Comparison of ENCODE assay signal across 35 mouse cellular contexts in genomic region chr4:46532511-46532910, GRCm38 (mm10).
"Had no signal": no experiment of that assay in that cellular context is flagged by ENCODE, and none has a peak within 500 bp of the region (broad histone marks: within the 10 kb centered on the region; RNA-seq: fewer than 3 reads in every experiment).

No protein-coding gene starts in this region.

- H3K36me3 ChIP-seq: heart, embryonic 12.5 days; heart, embryonic 13.5 days; heart, embryonic 15.5 days; hindbrain, embryonic 10.5 days; hindbrain, embryonic 12.5 days; hindbrain, embryonic 13.5 days; hindbrain, embryonic 15.5 days; intestine, embryonic 15.5 days; kidney, embryonic 15.5 days had no signal

- H3K4me2 ChIP-seq: heart, embryonic 11.5 days; heart, embryonic 12.5 days; heart, embryonic 13.5 days; heart, embryonic 15.5 days; hindbrain, embryonic 12.5 days; hindbrain, embryonic 13.5 days; hindbrain, embryonic 14.5 days; hindbrain, embryonic 15.5 days; intestine, embryonic 15.5 days; kidney, embryonic 15.5 days had no signal

- H3K9me3 ChIP-seq: heart, embryonic 12.5 days; heart, embryonic 13.5 days; heart, embryonic 15.5 days; hindbrain, embryonic 10.5 days; hindbrain, embryonic 12.5 days; hindbrain, embryonic 13.5 days; hindbrain, embryonic 15.5 days; intestine, embryonic 15.5 days; kidney, embryonic 15.5 days had no signal

- ATAC-seq: hindbrain, embryonic 16.5 days; hindbrain, postnatal 0 days; inflammation-experienced regulatory T-cells, adult 6 months; intestine, embryonic 15.5 days; intestine, embryonic 16.5 days; intestine, postnatal 0 days had no signal

- H3K4me3 ChIP-seq: heart, embryonic 12.5 days; heart, embryonic 13.5 days; heart, embryonic 15.5 days; hindbrain, embryonic 10.5 days; hindbrain, embryonic 12.5 days; hindbrain, embryonic 13.5 days; hindbrain, embryonic 15.5 days; intestine, embryonic 15.5 days; kidney, embryonic 15.5 days; layer of hippocampus, adult 2 months; left cerebral cortex, adult 2 months had no signal

- DNase-seq: heart, postnatal 10 days; heart, postnatal 14 days; heart, postnatal 36 days; heart, postnatal 4 days; kidney, adult 11 months; kidney, adult 18-20 months; kidney, adult 2 months; kidney, adult 8-10 months; kidney, adult 9 months; kidney, postnatal 10 days; kidney, postnatal 14 days; kidney, postnatal 25 days; kidney, postnatal 36 days; kidney, postnatal 4 days; layer of hippocampus, adult 9-11 months; layer of hippocampus, postnatal 36 days had no signal

- H3K27ac ChIP-seq: heart, embryonic 13.5 days; heart, embryonic 15.5 days; hindbrain, embryonic 10.5 days; hindbrain, embryonic 12.5 days; hindbrain, embryonic 13.5 days; hindbrain, embryonic 14.5 days; hindbrain, embryonic 15.5 days; hindbrain, postnatal 0 days; intestine, embryonic 15.5 days; kidney, embryonic 15.5 days; kidney, postnatal 0 days; layer of hippocampus, adult 2 months; left cerebral cortex, adult 2 months had no signal

- H3K9ac ChIP-seq: heart, embryonic 12.5 days; heart, embryonic 13.5 days; heart, embryonic 15.5 days; hindbrain, embryonic 12.5 days; hindbrain, embryonic 13.5 days; hindbrain, embryonic 14.5 days; hindbrain, embryonic 15.5 days; intestine, embryonic 15.5 days; kidney, embryonic 15.5 days had no signal
